Mouse (Mus musculus) activated CD4-positive, CD25-positive, alpha-beta regulatory T cell, adult 9 weeks (primary cell): ENCODE results near the gene Gm10061. TPM values are rescaled to one million over a fixed set of nuclear protein-coding genes. Genes with fewer than 3 reads are reported as not detected.

ENCODE experiments used
- polyA plus RNA-seq: library from polyadenylated mRNA; unstranded; fragments of 100-300 nt; shearing (Covaris generic); gene quantifications from one replicate; pipeline ENCODE4 v1.2.1, GENCODE M21; 2017

Gm10061 gene
- polyA plus RNA-seq, result not detected

GRCm38 (mm10) chr16:89150786-89151185 lies at the start of gene Gm10061:
Gm10061 (plus strand) TSS chr16:89151086.

GRCm38 (mm10) chr16:89140551-89140950 lies 10.3 kb upstream of the Gm10061 start, which contains the start of gene Gm6358:
Gm6358 (plus strand) TSS chr16:89140851.

GRCm38 (mm10) chr16:89157652-89158051 lies 6.8 kb downstream of the Gm10061 start, which contains the start of gene Gm9789:
Gm9789 (plus strand) TSS chr16:89157952.

GRCm38 (mm10) chr16:89169190-89169589 lies 18.3 kb downstream of the Gm10061 start, which contains the start of gene Gm7735:
Gm7735 (plus strand) TSS chr16:89169490.

GRCm38 (mm10) chr16:89174435-89174834 lies 23.5 kb downstream of the Gm10061 start, which contains the start of gene 1110057P08Rik:
1110057P08Rik (plus strand) TSS chr16:89174735.

Other genes with a start within 250 kb of the Gm10061 start
- not detected for gene Krtap19-9b, start 218.8 kb upstream of the Gm10061 start, polyA plus RNA-seq
- gene Krtap16-3, start 188.2 kb upstream of the Gm10061 start, polyA plus RNA-seq, result not detected
- not detected for gene Krtap22-2, start 140.3 kb upstream of the Gm10061 start, polyA plus RNA-seq
- not detected for gene Gm10229, start 135.8 kb upstream of the Gm10061 start, polyA plus RNA-seq
- gene Krtap6-1, start 119.4 kb upstream of the Gm10061 start, polyA plus RNA-seq, result not detected
- gene Gm10228, start 109.6 kb upstream of the Gm10061 start, polyA plus RNA-seq, result not detected
- not detected for gene Krtap6-5, start 103.2 kb upstream of the Gm10061 start, polyA plus RNA-seq
- gene 1110025L11Rik, start 87.1 kb upstream of the Gm10061 start, polyA plus RNA-seq, result not detected
- not detected for gene Krtap6-3, start 67.1 kb upstream of the Gm10061 start, polyA plus RNA-seq
- gene Gm6358, start 10.2 kb upstream of the Gm10061 start, polyA plus RNA-seq, result not detected
- not detected for gene Gm9789, start 6.9 kb downstream of the Gm10061 start, polyA plus RNA-seq
- gene Gm7735, start 18.4 kb downstream of the Gm10061 start, polyA plus RNA-seq, result not detected
- not detected for gene 1110057P08Rik, start 23.6 kb downstream of the Gm10061 start, polyA plus RNA-seq
- gene Krtap20-2, start 54.8 kb downstream of the Gm10061 start, polyA plus RNA-seq, result not detected